Mouse (Mus musculus): ENCODE results near the gene Slitrk6.

The Slitrk6 gene

DNA sequence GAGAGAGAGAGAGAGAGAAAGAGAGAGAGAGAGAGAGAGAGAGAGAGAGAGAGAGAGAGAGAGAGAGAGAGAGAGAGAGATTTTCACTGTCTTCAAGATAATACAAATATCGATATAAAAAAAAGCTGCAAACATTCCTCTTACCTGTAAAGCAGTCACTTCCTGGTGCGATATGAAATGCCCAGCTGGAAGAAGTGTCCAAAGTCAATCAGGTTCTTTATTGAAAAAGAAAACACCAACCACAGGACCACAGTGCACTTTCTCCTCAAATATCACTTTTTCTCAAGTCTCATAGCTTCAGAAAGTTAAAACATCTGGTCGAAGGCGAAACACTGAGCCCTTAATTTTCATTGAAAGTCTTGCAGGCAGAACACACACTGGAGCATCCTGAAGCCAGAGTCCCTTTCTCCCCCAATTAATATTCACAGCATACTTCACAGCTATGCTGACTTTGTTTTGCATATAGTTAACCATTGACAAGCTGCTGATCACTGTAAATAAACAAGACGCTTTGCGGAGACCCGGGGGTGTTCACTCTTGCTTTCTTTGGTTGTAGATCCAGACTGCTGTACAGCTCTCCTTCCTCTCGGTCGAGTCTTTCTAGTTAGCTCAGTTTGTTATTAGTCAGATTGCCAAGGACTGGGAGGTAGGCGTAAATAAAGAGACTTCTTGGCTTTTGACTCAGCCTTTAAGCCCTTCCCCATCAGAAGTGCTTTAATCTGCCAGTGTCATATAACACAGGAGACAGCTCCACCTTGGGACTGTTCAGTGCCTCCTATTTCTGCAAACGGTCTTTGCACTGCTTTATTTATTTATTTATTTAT lies at the start of gene Slitrk6:
Slitrk6 (minus strand) TSS at position 666 of the 824 bp plus-strand sequence.
- no peak for DNase-seq (ENCODE audit: low read depth)

DNA sequence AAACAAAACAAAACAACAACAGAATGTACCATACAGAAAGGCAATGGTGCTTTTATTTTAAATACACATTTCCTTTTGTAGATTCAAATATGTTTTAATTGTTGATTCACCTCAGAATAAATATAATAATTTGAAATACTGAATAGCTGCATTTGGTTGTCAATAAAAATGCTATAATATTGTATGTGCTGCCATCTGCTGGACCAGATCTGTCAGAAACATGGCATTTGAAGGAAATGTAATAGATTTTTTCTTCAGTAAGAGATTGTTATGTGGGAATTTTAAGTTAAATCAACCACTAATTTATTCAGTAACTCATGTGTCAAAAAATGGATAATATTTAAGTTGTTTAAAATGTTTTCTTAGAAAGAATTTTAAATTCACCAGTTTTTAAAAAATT lies 22.6 kb upstream of the Slitrk6 start:
- DNase-seq (ENCODE audit: low read depth), result no peak

DNA sequence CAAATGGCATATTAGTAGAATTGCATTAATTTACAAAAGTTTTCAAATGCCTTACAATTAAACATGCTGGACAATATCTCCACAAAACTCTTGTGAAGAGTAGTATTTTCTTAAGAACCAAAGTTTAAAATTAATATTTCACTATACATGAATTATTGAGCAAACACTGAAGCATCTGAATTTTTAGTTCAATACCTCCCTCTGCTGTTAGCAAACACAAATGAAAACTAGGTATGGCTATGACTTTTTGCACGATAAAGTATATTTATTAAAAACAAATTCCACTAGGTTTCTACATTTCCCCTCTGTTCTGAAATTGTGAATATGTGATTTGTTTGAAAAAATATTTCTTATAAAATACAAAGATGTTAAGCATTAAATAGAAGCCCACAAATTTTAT lies 15.7 kb upstream of the Slitrk6 start:
- DNase-seq (ENCODE audit: low read depth), result no peak

DNA sequence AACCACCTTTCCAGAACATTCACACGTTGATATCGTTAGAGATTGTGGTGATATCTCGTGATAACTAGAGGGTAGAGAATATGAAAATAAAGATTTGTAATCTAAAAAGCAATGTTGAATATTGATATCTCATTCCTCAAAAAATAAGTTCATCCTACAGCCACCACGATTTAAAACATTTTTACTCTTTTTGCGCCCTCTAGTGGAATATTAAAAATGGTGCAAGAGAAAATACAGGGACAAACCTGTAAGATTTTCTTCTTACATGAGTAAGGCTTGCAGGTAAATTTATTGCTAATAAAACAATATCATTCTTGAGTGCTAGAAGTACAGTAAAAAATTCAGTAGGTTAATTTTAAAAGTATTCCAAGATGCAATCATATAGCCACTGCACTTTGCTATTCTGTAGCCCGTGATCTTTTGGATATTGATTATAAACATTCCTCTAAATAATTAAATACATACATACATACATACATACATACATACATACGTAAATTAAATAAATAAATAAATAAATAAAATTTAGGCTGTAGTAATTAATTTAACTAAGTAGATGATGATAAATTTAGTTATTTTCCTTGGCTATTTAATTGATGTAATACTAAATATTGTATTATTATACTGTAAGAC lies 7.8 kb upstream of the Slitrk6 start:
- DNase-seq (ENCODE audit: low read depth), result no peak

DNA sequence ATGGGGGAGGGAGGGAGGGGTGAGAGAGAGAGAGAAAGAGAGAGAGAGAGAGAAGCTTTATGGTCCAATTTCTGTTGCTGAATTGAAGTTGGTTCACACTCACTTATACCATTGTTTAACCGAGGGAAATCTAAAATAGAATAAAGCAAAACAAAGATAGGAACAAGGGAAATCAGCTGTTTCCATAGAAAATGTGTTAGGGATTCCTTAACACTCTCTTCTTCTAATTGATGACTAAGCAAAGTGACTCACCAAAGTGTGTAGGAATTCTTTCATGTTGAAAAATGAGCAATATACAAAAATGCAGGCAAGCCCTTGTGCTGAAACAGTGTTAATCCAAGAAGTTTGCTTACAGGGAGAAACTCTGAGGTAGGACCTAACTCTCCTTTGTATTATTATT lies 6.0 kb upstream of the Slitrk6 start:
- no peak for DNase-seq (ENCODE audit: low read depth)

DNA sequence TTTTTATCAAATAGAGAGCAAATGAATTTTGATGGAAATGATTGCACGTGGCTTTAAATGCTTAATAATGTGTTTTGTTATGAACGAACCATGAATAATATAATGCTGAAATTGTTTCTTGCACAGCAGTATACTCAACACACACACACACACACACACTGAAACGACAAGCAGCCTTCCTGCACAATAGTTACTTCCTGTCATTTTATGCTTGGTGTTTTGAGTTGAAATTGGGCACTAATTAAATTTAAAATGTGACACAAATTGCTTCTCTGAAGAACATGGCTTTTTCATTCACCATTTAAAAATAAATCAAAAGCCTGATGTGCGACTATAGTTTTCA lies 330 bp upstream of the Slitrk6 start:
- DNase-seq (ENCODE audit: low read depth), result no peak

DNA sequence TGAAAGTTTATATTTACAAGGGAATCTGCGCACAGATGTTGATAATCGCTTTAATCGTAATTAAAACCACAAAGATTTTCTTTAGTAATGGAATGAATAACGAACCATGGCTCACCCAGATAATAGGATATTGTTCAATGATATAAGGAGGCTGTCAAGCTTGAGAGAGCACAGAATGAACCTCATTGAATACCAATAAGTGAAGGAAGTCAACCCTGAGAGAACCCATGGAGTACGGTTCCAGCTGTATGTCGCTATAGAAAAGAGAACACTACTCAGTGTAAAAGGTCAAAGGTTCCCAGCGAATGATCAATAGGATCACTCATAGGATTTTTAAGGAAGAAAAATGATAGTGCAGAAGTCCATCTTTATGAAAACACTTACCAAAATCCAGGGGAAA lies 15.1 kb downstream of the Slitrk6 start:
- no peak for DNase-seq (ENCODE audit: low read depth)

DNA sequence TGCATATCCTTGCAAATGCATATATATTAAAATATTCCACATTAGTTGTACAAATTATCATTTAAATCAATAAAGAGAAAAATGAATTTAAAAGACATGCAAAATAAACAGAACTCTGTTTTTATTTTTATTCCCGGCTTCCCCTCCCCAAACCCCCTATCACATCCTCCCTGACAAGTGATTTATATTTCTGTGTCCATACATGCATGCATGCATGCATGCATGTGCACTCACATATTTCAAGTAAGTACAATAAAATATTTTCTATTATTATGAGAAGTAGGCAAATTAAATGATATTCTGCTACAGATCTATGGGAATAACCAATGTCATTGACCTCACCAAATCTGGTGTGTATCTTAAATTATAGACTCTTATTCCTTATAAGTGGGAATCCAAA lies 15.6 kb downstream of the Slitrk6 start:
- DNase-seq (ENCODE audit: low read depth), result no peak

DNA sequence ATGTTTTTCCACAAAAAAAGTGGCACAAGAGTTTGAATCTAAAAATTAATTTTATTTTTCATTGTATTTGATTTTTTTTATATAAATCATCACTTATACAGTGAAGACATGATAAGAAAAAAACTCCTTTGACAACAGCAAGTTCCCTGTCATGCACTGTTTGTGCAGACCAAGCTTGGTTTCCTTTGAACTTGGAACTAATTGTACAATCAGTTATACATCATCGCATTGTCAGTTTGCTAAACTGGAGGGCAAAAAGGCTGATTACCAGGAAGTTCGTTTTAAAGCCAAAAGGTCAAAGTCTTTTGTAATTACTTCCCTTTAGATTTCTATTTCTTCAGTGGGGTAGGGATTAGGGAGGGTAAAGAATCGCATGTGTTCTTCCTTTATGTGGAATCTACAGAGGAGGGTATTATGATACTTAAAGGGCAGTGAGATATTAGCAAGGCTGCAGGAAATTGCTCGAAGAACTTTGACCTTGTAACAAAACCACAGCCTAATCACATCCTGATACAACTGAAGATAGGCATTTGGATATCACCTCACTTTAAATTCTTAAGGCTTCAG lies 26.5 kb downstream of the Slitrk6 start:
- DNase-seq (ENCODE audit: low read depth), result no peak

DNA sequence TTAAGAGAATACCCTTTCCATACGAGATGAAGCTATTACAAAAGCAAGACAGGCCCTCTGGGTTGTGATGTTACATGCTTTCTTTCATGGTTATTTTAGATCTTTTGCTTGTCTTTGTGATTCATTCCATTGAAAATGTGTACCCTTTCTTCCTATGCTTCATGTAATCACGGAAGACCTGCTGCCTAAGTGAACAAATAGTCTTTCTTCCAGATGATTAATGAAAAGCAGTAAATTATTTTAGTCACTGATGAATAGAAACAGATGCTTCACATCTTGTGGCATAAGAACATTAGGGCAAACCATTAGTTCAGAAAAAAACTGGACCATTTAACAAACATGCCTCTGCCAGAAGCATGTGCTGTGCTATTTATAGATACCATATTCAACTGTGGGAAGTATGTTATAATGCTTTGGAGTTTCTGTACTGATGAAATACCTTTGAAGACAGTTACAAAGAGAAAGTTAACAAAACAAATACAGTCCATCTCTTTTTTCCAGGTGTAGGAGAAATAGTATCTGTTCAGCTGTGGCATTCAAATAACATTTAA lies 30.8 kb downstream of the Slitrk6 start:
- no peak for DNase-seq (ENCODE audit: low read depth)
